Mouse (Mus musculus) kidney, embryonic 14.5 days (tissue): ENCODE measurements around the gene Iffo2. TPM values are rescaled to one million over a fixed set of nuclear protein-coding genes. Genes with fewer than 3 reads are reported as not detected.
A peak's percentile ranks its signal among the peaks of the same experiment; 100 is the strongest.

Source experiments
- ATAC-seq: fragments of 200-750 bp; cut with Nextera tagmentation; 2 replicates; pipeline ENCODE4 v1.8.0; 2017; ENCODE audit warnings: moderate number of reproducible peaks, mild to moderate bottlenecking, moderate TSS enrichment, moderate library complexity; ENCODE audit not compliant: low FRiP score, low TSS enrichment
- H3K27ac ChIP-seq: fragments of 300-500 bp; sonication (generic); 2 replicates; pipeline ENCODE4 v1.5.1; 2014; ENCODE audit warnings: low read depth, mild to moderate bottlenecking, low read length, moderate library complexity, mixed read lengths
- H3K27me3 ChIP-seq: fragments of 300-500 bp; sonication (generic); 2 replicates; pipeline ENCODE4 v1.6.1; 2014; ENCODE audit warnings: mild to moderate bottlenecking, low read length; ENCODE audit not compliant: control insufficient read depth, insufficient read depth
- H3K36me3 ChIP-seq: fragments of 300-500 bp; sonication (generic); 2 replicates; pipeline ENCODE4 v1.6.1; 2014; ENCODE audit warnings: low read length, mixed read lengths; ENCODE audit not compliant: control insufficient read depth, insufficient read depth
- H3K4me1 ChIP-seq: fragments of 300-500 bp; sonication (generic); 2 replicates; pipeline ENCODE4 v1.6.1; 2014; ENCODE audit warnings: low read length, mixed read lengths; ENCODE audit not compliant: control insufficient read depth, insufficient read depth
- H3K4me2 ChIP-seq: fragments of 300-500 bp; sonication (generic); replicated peaks from 2 replicates; pipeline ENCODE4 v1.6.1; 2014; ENCODE audit warnings: low read depth, mild to moderate bottlenecking, low read length
- H3K4me3 ChIP-seq: fragments of 300-500 bp; sonication (generic); 2 replicates; pipeline ENCODE4 v1.5.1; 2014; ENCODE audit warnings: mild to moderate bottlenecking, low read length
- H3K9ac ChIP-seq: fragments of 300-500 bp; sonication (generic); 2 replicates; pipeline ENCODE4 v1.6.1; 2014; ENCODE audit warnings: low read depth, mild to moderate bottlenecking, low read length, moderate library complexity
- H3K9me3 ChIP-seq: fragments of 300-500 bp; sonication (generic); 2 replicates; pipeline ENCODE4 v1.6.1; 2016; ENCODE audit warnings: low read length; ENCODE audit not compliant: control insufficient read depth
- WGBS: fragments of 180-500 bp; shearing (Covaris S2); extraction: QIAGEN DNeasy Blood & Tissue Kit; methylation state at CpG from one replicate; pipeline ENCODE4 v1.1.7; 2014; 5-methylcytosine and 5-hydroxymethylcytosine counted together
- polyA plus RNA-seq: library from polyadenylated mRNA; unstranded; fragments of >200 nt; fragmentation: Nextera tagmentation; extraction: Ambion mirVana; gene quantifications from 2 replicates; pipeline ENCODE4 v1.2.1, GENCODE M21; 2014

Iffo2 gene
- polyA plus RNA-seq, 1 experiment from 2014 or later: 7.1 TPM

DNA sequence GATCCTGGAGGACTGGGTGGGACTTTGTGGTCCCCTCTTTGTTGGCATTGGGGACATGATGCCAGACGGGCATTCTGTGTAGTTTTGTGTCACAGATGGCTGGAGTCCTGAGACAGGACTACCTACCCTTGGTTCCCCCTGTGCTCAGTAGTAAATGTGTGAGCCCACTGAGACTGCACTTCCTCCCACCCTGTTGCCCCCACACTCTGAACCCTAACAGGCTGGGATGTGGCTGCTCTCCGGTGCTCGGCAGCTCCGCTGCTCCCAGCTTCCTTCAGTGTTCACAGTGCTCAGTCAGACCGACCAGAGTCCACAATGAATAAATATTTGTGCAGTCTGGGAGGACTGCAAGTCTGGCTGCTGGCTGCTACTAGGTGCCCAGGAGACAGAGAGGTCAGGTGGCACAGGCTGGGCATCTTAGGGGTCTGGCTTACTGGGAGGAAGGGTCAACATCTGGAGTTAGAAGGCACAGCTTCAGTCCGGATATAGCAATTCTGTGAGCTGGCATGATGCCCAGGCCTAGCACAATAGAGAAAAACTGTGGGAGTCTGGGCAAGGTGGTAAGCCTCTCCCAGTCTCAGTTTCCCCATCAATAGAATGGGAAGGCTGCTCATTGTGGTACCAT lies 51.2 kb downstream of the Iffo2 start:
- WGBS: 6% methylated on average over 6 of the region's 6 CpGs
- ATAC-seq: 0 out of 2 replicates have a peak, but pooled peaks have one; percentile 3
- H3K9ac ChIP-seq: peak overlapping the region; percentile 43; the same call in 1 of the 2 replicates
- no peaks in the 10 kb centered on the region for H3K27me3 ChIP-seq
- no peaks in the 10 kb centered on the region for H3K36me3 ChIP-seq
- H3K9me3 ChIP-seq: no peaks in the 10 kb centered on the region
- H3K4me1 ChIP-seq: peaks cover 77% of the 10 kb centered on the region
- peak overlapping the region; percentile 12 for H3K4me3 ChIP-seq
- H3K4me2 ChIP-seq: peak overlapping the region; percentile 31
- peak overlapping the region; percentile 96 for H3K27ac ChIP-seq

- no peak overlapping the region for H3K27ac ChIP-seq
- no peak overlapping the region for H3K4me2 ChIP-seq
- ATAC-seq: no peak
- peaks cover 74% of the 10 kb centered on the region for H3K4me1 ChIP-seq
- no peak overlapping the region for H3K9ac ChIP-seq
- WGBS: 75% methylated on average over 6 of the region's 6 CpGs
- H3K27me3 ChIP-seq: no peaks in the 10 kb centered on the region
- no peaks in the 10 kb centered on the region for H3K36me3 ChIP-seq
- no peak overlapping the region for H3K4me3 ChIP-seq
- H3K9me3 ChIP-seq: no peaks in the 10 kb centered on the region
These were observed 52.0 kb downstream of the Iffo2 start for GRCm38 (mm10) chr4:139582346-139582745.

DNA sequence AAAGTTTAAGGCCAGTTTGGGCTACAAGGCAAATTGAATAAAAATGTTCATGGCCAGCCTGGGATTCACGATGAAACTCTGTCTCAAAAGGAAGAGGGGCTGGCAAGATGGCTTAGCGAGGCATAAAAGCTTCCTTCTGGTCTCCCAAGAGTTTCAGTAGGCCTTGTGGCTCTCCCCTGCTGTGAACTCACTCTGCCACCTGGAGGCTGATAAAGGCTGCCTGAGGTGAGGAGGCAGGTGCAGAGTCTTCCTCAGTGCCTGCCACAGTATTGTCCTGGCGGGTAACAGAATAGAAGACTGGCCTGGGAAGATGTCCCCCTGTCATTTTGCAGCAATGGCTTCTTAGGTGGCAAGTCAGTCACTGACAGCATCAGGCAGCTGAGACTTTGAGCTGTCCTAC lies 52.6 kb downstream of the Iffo2 start:
- Histone ChIP-seq H3K27ac (no peak overlapping the region), H3K9me3 (no peaks in the 10 kb centered on the region), H3K27me3 (no peaks in the 10 kb centered on the region), H3K4me3 (no peak overlapping the region), H3K4me2 (no peak overlapping the region), H3K36me3 (no peaks in the 10 kb centered on the region), H3K9ac (no peak overlapping the region), H3K4me1 (peaks cover 74% of the 10 kb centered on the region)
- 54% methylated on average over 3 of the region's 3 CpGs for WGBS
- no peak for ATAC-seq

DNA sequence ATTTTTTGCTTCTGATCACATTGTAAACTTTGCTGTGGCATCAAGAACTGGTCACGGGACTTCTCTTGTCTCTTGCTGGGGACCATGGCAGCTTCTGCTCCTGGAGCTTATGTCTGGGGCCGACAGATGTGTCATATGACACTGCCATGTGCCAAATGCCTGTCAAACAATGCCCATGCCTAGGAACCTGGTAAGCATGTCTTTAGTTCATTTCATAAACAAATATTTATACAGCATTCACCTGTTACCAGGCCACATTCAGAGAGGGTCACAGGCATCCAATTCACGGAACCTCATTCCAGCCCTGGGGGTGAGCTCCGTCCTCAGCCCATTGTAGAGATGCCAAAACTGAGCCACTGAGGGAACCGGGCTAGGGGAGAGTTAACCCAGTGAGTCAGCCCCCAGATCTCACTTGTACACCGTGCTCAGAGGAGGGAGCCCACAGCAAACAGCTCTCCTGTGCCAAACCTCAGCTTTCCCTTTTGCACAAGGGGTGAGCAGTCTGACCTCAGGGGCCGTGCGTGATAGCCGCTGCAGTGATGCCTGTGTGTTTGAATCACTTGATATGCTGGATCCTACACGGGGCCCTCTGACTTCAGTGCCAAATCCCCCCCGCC lies 53.4 kb downstream of the Iffo2 start:
- H3K36me3 ChIP-seq: no peaks in the 10 kb centered on the region
- H3K9ac ChIP-seq: no peak overlapping the region
- no peak overlapping the region for H3K4me3 ChIP-seq
- WGBS: 74% methylated on average over 11 of the region's 11 CpGs
- H3K4me2 ChIP-seq: no peak overlapping the region
- no peak overlapping the region for H3K27ac ChIP-seq
- ATAC-seq: no peak
- H3K9me3 ChIP-seq: no peaks in the 10 kb centered on the region
- no peaks in the 10 kb centered on the region for H3K27me3 ChIP-seq
- peaks cover 66% of the 10 kb centered on the region for H3K4me1 ChIP-seq

DNA sequence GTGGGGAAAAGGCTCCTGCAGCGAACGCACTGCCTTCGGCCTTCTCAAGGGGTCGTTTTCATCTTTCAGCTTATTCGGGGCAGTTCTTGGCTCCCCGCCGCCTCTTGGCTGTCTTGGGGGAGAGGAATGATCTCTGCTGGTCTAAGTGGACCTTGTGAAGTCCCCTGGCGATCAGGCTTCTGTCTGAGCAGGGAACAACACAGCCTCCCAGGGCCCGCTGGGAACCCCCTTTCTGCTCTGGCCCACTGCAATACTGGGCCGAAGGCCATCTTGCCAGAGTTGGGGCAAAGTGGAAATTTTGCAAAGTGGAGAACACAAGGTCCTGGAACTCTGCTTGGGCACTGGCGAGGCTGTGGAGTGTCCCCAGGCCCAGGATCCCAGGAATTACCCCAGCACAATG lies 54.4 kb downstream of the Iffo2 start:
- no peak overlapping the region for H3K27ac ChIP-seq
- no peaks in the 10 kb centered on the region for H3K36me3 ChIP-seq
- no peak overlapping the region for H3K9ac ChIP-seq
- ATAC-seq: no peak
- peaks cover 62% of the 10 kb centered on the region for H3K4me1 ChIP-seq
- no peaks in the 10 kb centered on the region for H3K27me3 ChIP-seq
- 79% methylated on average over 11 of the region's 11 CpGs for WGBS
- no peak overlapping the region for H3K4me3 ChIP-seq
- no peak overlapping the region for H3K4me2 ChIP-seq
- H3K9me3 ChIP-seq: no peaks in the 10 kb centered on the region

- 49% methylated on average over 7 of the region's 7 CpGs for WGBS
- 0 out of 2 replicates have a peak overlapping the region, but pooled peaks have one; percentile 19 for H3K9ac ChIP-seq
- no peak for ATAC-seq
- H3K4me3 ChIP-seq: no peak overlapping the region
- no peak overlapping the region for H3K27ac ChIP-seq
- peaks cover 59% of the 10 kb centered on the region for H3K4me1 ChIP-seq
- H3K36me3 ChIP-seq: no peaks in the 10 kb centered on the region
- no peaks in the 10 kb centered on the region for H3K9me3 ChIP-seq
- no peak overlapping the region for H3K4me2 ChIP-seq
- H3K27me3 ChIP-seq: no peaks in the 10 kb centered on the region
These were observed 55.4 kb downstream of the Iffo2 start for GRCm38 (mm10) chr4:139585713-139586112.

- Histone ChIP-seq H3K4me3 (no peak overlapping the region), H3K9ac (no peak overlapping the region), H3K36me3 (no peaks in the 10 kb centered on the region), H3K27me3 (no peaks in the 10 kb centered on the region), H3K4me1 (peaks cover 43% of the 10 kb centered on the region), H3K27ac (no peak overlapping the region), H3K9me3 (no peaks in the 10 kb centered on the region), H3K4me2 (no peak overlapping the region)
- 64% methylated on average over 4 of the region's 4 CpGs for WGBS
- ATAC-seq: no peak
These were observed 57.0 kb downstream of the Iffo2 start for GRCm38 (mm10) chr4:139587370-139587769.

GRCm38 (mm10) chr4:139587773-139588172 lies 57.4 kb downstream of the Iffo2 start:
- 65% methylated on average over 4 of the region's 4 CpGs for WGBS
- H3K36me3 ChIP-seq: no peaks in the 10 kb centered on the region
- peaks cover 43% of the 10 kb centered on the region for H3K4me1 ChIP-seq
- no peaks in the 10 kb centered on the region for H3K9me3 ChIP-seq
- H3K4me2 ChIP-seq: no peak overlapping the region
- no peak for ATAC-seq
- H3K27ac ChIP-seq: no peak overlapping the region
- no peak overlapping the region for H3K4me3 ChIP-seq
- H3K27me3 ChIP-seq: no peaks in the 10 kb centered on the region
- no peak overlapping the region for H3K9ac ChIP-seq

- Histone ChIP-seq H3K4me2 (no peak overlapping the region), H3K4me3 (no peak overlapping the region), H3K9me3 (no peaks in the 10 kb centered on the region), H3K27me3 (no peaks in the 10 kb centered on the region), H3K36me3 (no peaks in the 10 kb centered on the region), H3K27ac (no peak overlapping the region), H3K4me1 (peaks cover 40% of the 10 kb centered on the region), H3K9ac (no peak overlapping the region)
- WGBS: 49% methylated on average over 5 of the region's 5 CpGs
- ATAC-seq: no peak
These were observed 59.1 kb downstream of the Iffo2 start for GRCm38 (mm10) chr4:139589351-139590027.
